Comparison of ENCODE assay signal across 23 mouse cellular contexts in genomic region chr3:84060946-84061345, GRCm38 (mm10).
"Had no signal": no experiment of that assay in that cellular context is flagged by ENCODE, and none has a peak within 500 bp of the region (broad histone marks: within the 10 kb centered on the region; RNA-seq: fewer than 3 reads in every experiment).

No protein-coding gene starts in this region.

- DNase-seq: forebrain, postnatal 0 days; gastrocnemius, postnatal 10 days; gastrocnemius, postnatal 36 days; heart, postnatal 36 days; kidney, adult 11 months; kidney, adult 2 months; kidney, adult 9 months; kidney, postnatal 14 days; kidney, postnatal 36 days; layer of hippocampus, adult 9-11 months; layer of hippocampus, postnatal 36 days; left cerebral cortex, postnatal 4 days; liver, embryonic 13.5 days had no signal

- H3K27ac ChIP-seq: hindbrain, embryonic 13.5 days; hindbrain, embryonic 15.5 days; hindbrain, postnatal 0 days; kidney, embryonic 15.5 days; kidney, postnatal 0 days; limb, embryonic 15.5 days; liver, embryonic 13.5 days; liver, embryonic 15.5 days had no signal

- H3K36me3 ChIP-seq: heart, embryonic 10.5 days; heart, embryonic 12.5 days; hindbrain, embryonic 13.5 days; hindbrain, embryonic 15.5 days; kidney, embryonic 15.5 days; limb, embryonic 13.5 days; limb, embryonic 15.5 days; liver, embryonic 13.5 days; liver, embryonic 15.5 days had no signal

- H3K27me3 ChIP-seq: heart, embryonic 12.5 days; hindbrain, embryonic 13.5 days; hindbrain, embryonic 15.5 days; kidney, embryonic 15.5 days; limb, embryonic 13.5 days; limb, embryonic 15.5 days; liver, embryonic 13.5 days had no signal

- H3K4me3 ChIP-seq: heart, embryonic 10.5 days; heart, embryonic 12.5 days; hindbrain, embryonic 13.5 days; hindbrain, embryonic 15.5 days; kidney, embryonic 15.5 days; limb, embryonic 13.5 days; limb, embryonic 15.5 days; liver, embryonic 13.5 days; liver, embryonic 15.5 days had no signal

- ATAC-seq: forebrain, postnatal 0 days; hindbrain, postnatal 0 days had no signal

- H3K4me1 ChIP-seq: hindbrain, embryonic 15.5 days had no signal

- H3K9me3 ChIP-seq: heart, embryonic 10.5 days; heart, embryonic 12.5 days; hindbrain, embryonic 15.5 days; kidney, embryonic 15.5 days; limb, embryonic 15.5 days; liver, embryonic 13.5 days; liver, embryonic 15.5 days had no signal

- H3K9ac ChIP-seq: forebrain, postnatal 0 days; heart, embryonic 12.5 days; hindbrain, embryonic 13.5 days; hindbrain, embryonic 15.5 days; kidney, embryonic 15.5 days; limb, embryonic 13.5 days; limb, embryonic 15.5 days; liver, embryonic 13.5 days; liver, embryonic 15.5 days had no signal

- H3K4me2 ChIP-seq: heart, embryonic 12.5 days; hindbrain, embryonic 13.5 days; hindbrain, embryonic 15.5 days; kidney, embryonic 15.5 days; limb, embryonic 13.5 days; limb, embryonic 15.5 days; liver, embryonic 13.5 days; liver, embryonic 15.5 days had no signal
